18 mouse cellular contexts compared by ENCODE assay signal in the genomic region with DNA sequence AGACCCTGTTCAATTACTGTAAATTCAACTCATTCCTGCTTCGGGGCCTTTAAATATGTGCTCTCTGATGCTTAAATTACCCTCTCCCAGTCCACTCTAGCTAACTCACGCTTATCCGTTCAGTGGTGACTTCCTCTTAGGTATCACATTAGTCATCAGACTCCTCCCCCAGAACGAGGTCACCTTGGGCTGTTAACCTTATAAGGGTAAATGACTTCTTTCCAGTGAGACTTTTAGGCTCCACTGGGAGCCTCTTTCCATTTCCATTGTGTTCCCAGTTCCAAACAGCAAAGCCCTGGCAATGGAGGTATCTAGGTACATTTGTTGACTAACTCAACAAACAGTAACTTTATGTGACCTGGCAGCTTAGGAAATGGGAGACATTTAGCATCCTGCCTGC.
DNase-seq lines count a peak whose midpoint lies in the region; ATAC-seq and TF ChIP-seq lines count a peak whose summit lies in the region.
"Had no signal": no experiment of that assay in that cellular context is flagged by ENCODE, and none has a peak within 500 bp of the region (broad histone marks: within the 10 kb centered on the region; RNA-seq: fewer than 3 reads in every experiment).

No protein-coding gene starts in this region.

- H3K79me2 ChIP-seq in liver, adult 2 months (ENCODE audit: control insufficient read depth, insufficient read depth, low read length), result no peaks in the 10 kb centered on the region

- no peak for ATAC-seq in liver, embryonic 11.5 days (replicated peaks; ENCODE audit: low FRiP score)
- ATAC-seq in megakaryocyte, adult 5-6 weeks (ENCODE audit: poor library complexity, severe bottlenecking), result peak; percentile 86
- ATAC-seq: midbrain, embryonic 15.5 days had no signal

- H3K4me3 ChIP-seq in liver, adult 2 months (ENCODE audit: insufficient read depth, low read depth, low read length), result no peak overlapping the region
- no peak overlapping the region for H3K4me3 ChIP-seq in liver, embryonic 11.5 days (ENCODE audit: low read depth, low read length)
- H3K4me3 ChIP-seq: embryonic facial prominence, embryonic 13.5 days; liver, embryonic 13.5 days; midbrain, embryonic 15.5 days had no signal

- peak overlapping the region; percentile 89 for H3K27ac ChIP-seq in liver, adult 2 months (replicated peaks; ENCODE audit: insufficient read depth, low read depth, low read length)
- no peak overlapping the region for H3K27ac ChIP-seq in liver, embryonic 11.5 days (ENCODE audit: low read depth, low read length)
- H3K27ac ChIP-seq: embryonic facial prominence, embryonic 13.5 days; hindbrain, embryonic 14.5 days; liver, embryonic 13.5 days; midbrain, embryonic 15.5 days had no signal

- DNase-seq in adrenal gland, adult 2 months, result peak; percentile 43
- no peak for DNase-seq in adrenal gland, postnatal 4 days (ENCODE audit: low spot score in 2 of 2)
- DNase-seq in liver, adult 2 months (ENCODE audit: extremely low read depth, low read depth, low spot score), result peak; percentile 89
- no peak for DNase-seq in liver, embryonic 11.5 days (ENCODE audit: low spot score)
- DNase-seq in R1 (ENCODE audit: low read depth, low spot score), result peak; percentile 94
- no peak for DNase-seq in urinary bladder, postnatal 4 days (ENCODE audit: low spot score in 2 of 2)
- no peak for DNase-seq in cerebellum, adult 8-10 months
- DNase-seq: adrenal gland, adult 8-10 months; cerebellum, postnatal 36 days; kidney, adult 18-20 months; kidney, postnatal 4 days; liver, embryonic 13.5 days; lung, postnatal 4 days; thymus, postnatal 14 days had no signal

- TF ChIP-seq POLR2A in liver, adult 2 months (IDR thresholded peaks at IDR 0.05; ENCODE audit: extremely low read depth, insufficient read depth, low read length), result no peak

- H3K9ac ChIP-seq in liver, adult 2 months (ENCODE audit: low read depth, low read length), result no peak overlapping the region
- H3K9ac ChIP-seq in liver, embryonic 11.5 days (ENCODE audit: low read depth, low read length), result no peak overlapping the region
- H3K9ac ChIP-seq: embryonic facial prominence, embryonic 13.5 days; hindbrain, embryonic 14.5 days; liver, embryonic 13.5 days; midbrain, embryonic 15.5 days had no signal

- no peak for TF ChIP-seq CTCF in liver, adult 2 months (IDR thresholded peaks at IDR 0.05; ENCODE audit: low read depth, low read length)

- peaks cover 18% of the 10 kb centered on the region for H3K36me3 ChIP-seq in liver, adult 2 months (ENCODE audit: control insufficient read depth, insufficient read depth, low read length)
- peaks cover 11% of the 10 kb centered on the region; the same call in 1 of the 2 replicates for H3K36me3 ChIP-seq in liver, embryonic 11.5 days (ENCODE audit: control insufficient read depth, insufficient read depth, low read length)

- H3K4me1 ChIP-seq in liver, adult 2 months (ENCODE audit: control insufficient read depth, insufficient read depth, low read length), result peaks cover 27% of the 10 kb centered on the region
- H3K4me1 ChIP-seq in liver, embryonic 11.5 days (replicated peaks; ENCODE audit: control insufficient read depth, insufficient read depth, low read length), result no peaks in the 10 kb centered on the region; the same call in 1 of the 2 replicates
- H3K4me1 ChIP-seq: liver, embryonic 13.5 days; midbrain, embryonic 15.5 days had no signal

- 25% methylated on average over 4 of the region's 4 CpGs for WGBS in liver, adult 2 months
- WGBS in liver, embryonic 11.5 days, result 66% methylated on average over 4 of the region's 4 CpGs

- H3K4me2 ChIP-seq in liver, embryonic 11.5 days, result no peak overlapping the region
- H3K4me2 ChIP-seq: embryonic facial prominence, embryonic 13.5 days; hindbrain, embryonic 14.5 days; liver, embryonic 13.5 days; midbrain, embryonic 15.5 days had no signal

- H3K9me3 ChIP-seq in liver, embryonic 11.5 days (ENCODE audit: control insufficient read depth, low read length), result no peaks in the 10 kb centered on the region
- H3K9me3 ChIP-seq: embryonic facial prominence, embryonic 13.5 days; liver, embryonic 13.5 days; midbrain, embryonic 15.5 days had no signal

- H3K27me3 ChIP-seq in liver, adult 2 months (ENCODE audit: control insufficient read depth, insufficient read depth, low read length), result no peaks in the 10 kb centered on the region
- no peaks in the 10 kb centered on the region for H3K27me3 ChIP-seq in liver, embryonic 11.5 days (replicated peaks; ENCODE audit: control insufficient read depth, insufficient read depth, low read length)
- H3K27me3 ChIP-seq: embryonic facial prominence, embryonic 13.5 days; liver, embryonic 13.5 days; midbrain, embryonic 15.5 days had no signal

Comparison
In these comparisons a context has a peak if more than half of its experiments do, and no peak if none do; other contexts are left out.
1. DNase-seq: peak in adrenal gland, adult 2 months (single experiment), liver, adult 2 months (single experiment) and R1 (single experiment); none in adrenal gland, postnatal 4 days (0 of 2), liver, embryonic 11.5 days (single experiment), urinary bladder, postnatal 4 days (0 of 2) and cerebellum, adult 8-10 months (single experiment).